Mouse (Mus musculus) stomach, embryonic 16.5 days (tissue): ENCODE measurements at regions not wholly inside any gene's neighbourhood (a gene's known extent, or its start where the extent isn't known, plus 50 kb on each side); places are given as distances from the start of the nearest gene placed in this dataset.

Experiments
- ATAC-seq: fragments of 200-750 bp; cut with Nextera tagmentation; 2 replicates; pipeline ENCODE4 v1.8.0; 2017; ENCODE audit warnings: moderate number of reproducible peaks, moderate TSS enrichment; ENCODE audit not compliant: insufficient read depth, low FRiP score
- H3K27ac ChIP-seq: fragments of 300-500 bp; sonication (generic); 2 replicates; pipeline ENCODE4 v1.5.1; 2014; ENCODE audit warnings: low read length
- H3K27me3 ChIP-seq: fragments of 300-500 bp; sonication (generic); 2 replicates; pipeline ENCODE4 v1.6.1; 2014; ENCODE audit warnings: low read length, control low read depth, mixed read lengths; ENCODE audit not compliant: control insufficient read depth, insufficient read depth
- H3K36me3 ChIP-seq: fragments of 300-500 bp; sonication (generic); 2 replicates; pipeline ENCODE4 v1.6.1; 2014; ENCODE audit warnings: low read length; ENCODE audit not compliant: control insufficient read depth, insufficient read depth
- H3K4me1 ChIP-seq: fragments of 300-500 bp; sonication (generic); 2 replicates; pipeline ENCODE4 v1.6.1; 2014; ENCODE audit warnings: low read length, control low read depth, mixed read lengths; ENCODE audit not compliant: control insufficient read depth, insufficient read depth
- H3K4me2 ChIP-seq: fragments of 300-500 bp; sonication (generic); 2 replicates; pipeline ENCODE4 v1.6.1; 2014; ENCODE audit warnings: low read depth, low read length, mixed read lengths
- H3K4me3 ChIP-seq: fragments of 300-500 bp; sonication (generic); replicated peaks from 2 replicates; pipeline ENCODE4 v1.5.1; 2014; ENCODE audit warnings: mild to moderate bottlenecking, low read length
- H3K9ac ChIP-seq: fragments of 300-500 bp; sonication (generic); 2 replicates; pipeline ENCODE4 v1.6.1; 2014; ENCODE audit warnings: low read length
- H3K9me3 ChIP-seq: fragments of 300-500 bp; sonication (generic); replicated peaks from 2 replicates; pipeline ENCODE4 v1.6.1; 2016; ENCODE audit warnings: low read length, control low read depth; ENCODE audit not compliant: control insufficient read depth
- WGBS: fragments of 180-500 bp; shearing (Covaris S2); extraction: QIAGEN DNeasy Blood & Tissue Kit; methylation state at CpG from one replicate; pipeline ENCODE4 v1.1.7; 2014; 5-methylcytosine and 5-hydroxymethylcytosine counted together

- Histone ChIP-seq H3K4me2 (no peak overlapping the region), H3K4me3 (no peak overlapping the region), H3K36me3 (no peaks in the 10 kb centered on the region), H3K27me3 (no peaks in the 10 kb centered on the region), H3K9ac (no peak overlapping the region), H3K9me3 (no peaks in the 10 kb centered on the region), H3K4me1 (peaks cover 5% of the 10 kb centered on the region; the same call in 1 of the 2 replicates), H3K27ac (no peak overlapping the region)
- no peak for ATAC-seq
- 59% methylated on average over 4 of the region's 4 CpGs for WGBS
Measured at GRCm38 (mm10) chr13:52452291-52452690, 78.8 kb downstream of the Diras2 start.
